Mouse (Mus musculus): ENCODE measurements around the gene Fignl2. TPM values are rescaled to one million over a fixed set of nuclear protein-coding genes. Genes with fewer than 3 reads are reported as not detected.

Fignl2 gene
- total and polyA plus RNA-seq, 3 experiments, result not detected

DNA sequence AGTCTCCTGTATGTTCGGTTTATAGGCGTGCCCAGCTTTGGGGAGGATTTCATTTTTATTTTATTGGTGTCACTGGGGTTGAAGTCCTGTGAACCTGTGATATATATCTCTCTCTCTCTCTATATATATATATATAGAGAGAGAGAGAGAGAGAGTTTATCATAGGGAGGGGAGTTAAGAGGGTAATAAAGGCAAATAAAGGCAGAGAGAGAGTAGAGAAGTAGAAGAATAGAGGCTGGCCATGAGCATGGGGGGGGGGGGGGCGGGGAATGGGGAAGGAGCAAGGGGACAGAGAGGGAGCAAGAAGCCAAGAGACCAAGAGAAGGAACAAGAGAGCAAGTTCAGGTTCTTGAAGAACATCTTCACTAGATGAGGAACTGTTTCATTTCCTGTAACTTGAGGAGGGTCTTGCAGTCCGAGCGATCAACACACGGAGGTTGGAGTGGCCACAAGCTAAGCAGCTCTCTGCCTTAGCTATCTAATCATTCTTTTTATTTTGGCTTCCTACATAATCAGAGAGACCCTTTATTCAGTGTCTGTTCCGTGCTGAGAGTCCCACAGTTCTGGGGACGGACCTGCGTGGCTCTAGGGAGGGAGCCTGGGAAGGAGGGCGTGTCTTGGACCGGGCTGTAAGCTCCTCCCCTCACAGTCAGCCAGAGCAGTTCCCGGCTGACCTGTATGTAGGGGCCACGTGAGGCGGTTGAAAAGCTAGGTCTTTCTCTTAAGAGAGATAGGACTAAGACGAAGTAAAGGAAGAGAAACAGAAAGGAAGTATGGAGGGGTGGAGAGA is 71.9 kb downstream of the Fignl2 start:
- peak overlapping the region; percentile 43 to 46; a peak in 3 of 4 replicates for H3K4me3 ChIP-seq (ENCODE audit: control insufficient read depth in 1 of 2, insufficient read depth in 1 of 2, low read depth in 2 of 2, low read length in 2 of 2)
- no peaks in the 10 kb centered on the region for H3K27me3 ChIP-seq (ENCODE audit: control insufficient read depth in 1 of 2, insufficient read depth in 2 of 2, low read length in 2 of 2)
- H3K9me3 ChIP-seq (replicated peaks; ENCODE audit: insufficient read depth, low read length), result no peaks in the 10 kb centered on the region
- H3K79me2 ChIP-seq (ENCODE audit: control insufficient read depth, insufficient read depth, low read length, poor library complexity), result no peaks in the 10 kb centered on the region
- H3K9ac ChIP-seq (ENCODE audit: control insufficient read depth, low read depth, low read length, poor library complexity, severe bottlenecking), result no peak overlapping the region
- DNase-seq (ENCODE audit: low read depth, low spot score), result peak; percentile 63
- no peak overlapping the region for H3K27ac ChIP-seq (ENCODE audit: control insufficient read depth, low read depth, low read length)
- TF ChIP-seq USF1 (IDR thresholded peaks at IDR 0.05; ENCODE audit: low read depth, low read length) (peak; percentile 68), BHLHE40 (IDR thresholded peaks at IDR 0.05; ENCODE audit: borderline replicate concordance, low read depth, low read length) (no peak), MAX (IDR thresholded peaks at IDR 0.05; ENCODE audit: low read length) (0 out of 2 replicates have a peak, but pooled peaks have one; percentile 30)
- H3K4me1 ChIP-seq (ENCODE audit: control insufficient read depth in 1 of 2, insufficient read depth in 2 of 2, low read length in 2 of 2), result peaks cover 0 to 6% of the 10 kb centered on the region in 2 experiments; a peak in 2 of 4 replicates
- H3K36me3 ChIP-seq (ENCODE audit: control insufficient read depth in 1 of 2, insufficient read depth in 2 of 2, low read length in 2 of 2), result no peaks in the 10 kb centered on the region

DNA sequence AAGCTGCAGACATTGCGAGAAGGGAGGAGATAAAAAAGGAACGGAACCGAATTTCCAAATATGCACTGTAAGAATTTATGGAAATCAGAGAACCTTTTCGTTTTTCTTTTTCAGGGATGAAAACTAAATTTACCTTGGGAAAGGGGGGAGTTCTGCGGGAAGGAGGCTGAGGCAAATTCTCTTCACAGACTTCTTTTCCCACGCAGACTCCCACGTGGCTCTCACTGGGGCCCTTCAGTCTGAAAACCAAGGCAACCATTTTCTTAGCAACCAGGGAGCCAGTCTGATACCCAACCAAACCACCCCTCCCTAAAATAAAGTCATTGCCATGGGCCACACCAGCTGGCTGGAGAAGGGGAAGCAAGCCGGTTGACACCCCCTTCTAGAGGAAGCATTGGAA is 72.7 kb downstream of the Fignl2 start:
- TF ChIP-seq MXI1 (IDR thresholded peaks at IDR 0.05; ENCODE audit: low read depth, low read length) (no peak), RCOR1 (IDR thresholded peaks at IDR 0.05; ENCODE audit: low read depth, low read length) (no peak), CHD2 (IDR thresholded peaks at IDR 0.05; ENCODE audit: low read length) (no peak)
- Histone ChIP-seq H3K4me1 (ENCODE audit: control insufficient read depth in 1 of 2, insufficient read depth in 2 of 2, low read length in 2 of 2) (peaks cover 0 to 6% of the 10 kb centered on the region in 2 experiments; a peak in 2 of 4 replicates), H3K4me3 (ENCODE audit: control insufficient read depth in 1 of 2, insufficient read depth in 1 of 2, low read depth in 2 of 2, low read length in 2 of 2) (no peak overlapping the region), H3K27ac (ENCODE audit: control insufficient read depth, low read depth, low read length) (no peak overlapping the region), H3K36me3 (ENCODE audit: control insufficient read depth in 1 of 2, insufficient read depth in 2 of 2, low read length in 2 of 2) (no peaks in the 10 kb centered on the region), H3K9me3 (replicated peaks; ENCODE audit: insufficient read depth, low read length) (no peaks in the 10 kb centered on the region), H3K27me3 (ENCODE audit: control insufficient read depth in 1 of 2, insufficient read depth in 2 of 2, low read length in 2 of 2) (no peaks in the 10 kb centered on the region), H3K79me2 (ENCODE audit: control insufficient read depth, insufficient read depth, low read length, poor library complexity) (no peaks in the 10 kb centered on the region), H3K9ac (ENCODE audit: control insufficient read depth, low read depth, low read length, poor library complexity, severe bottlenecking) (no peak overlapping the region)
- no peak for DNase-seq (ENCODE audit: low read depth, low spot score)

- Histone ChIP-seq H3K27ac (ENCODE audit: control insufficient read depth, low read depth, low read length) (no peak overlapping the region), H3K27me3 (ENCODE audit: control insufficient read depth in 1 of 2, insufficient read depth in 2 of 2, low read length in 2 of 2) (peaks cover 0 to 2% of the 10 kb centered on the region in 2 experiments; a peak in 1 of 4 replicates), H3K9ac (ENCODE audit: control insufficient read depth, low read depth, low read length, poor library complexity, severe bottlenecking) (no peak overlapping the region), H3K36me3 (ENCODE audit: control insufficient read depth in 1 of 2, insufficient read depth in 2 of 2, low read length in 2 of 2) (no peaks in the 10 kb centered on the region), H3K9me3 (replicated peaks; ENCODE audit: insufficient read depth, low read length) (no peaks in the 10 kb centered on the region), H3K79me2 (ENCODE audit: control insufficient read depth, insufficient read depth, low read length, poor library complexity) (no peaks in the 10 kb centered on the region), H3K4me1 (ENCODE audit: control insufficient read depth in 1 of 2, insufficient read depth in 2 of 2, low read length in 2 of 2) (peaks cover 0 to 6% of the 10 kb centered on the region in 2 experiments; a peak in 2 of 4 replicates), H3K4me3 (ENCODE audit: control insufficient read depth in 1 of 2, insufficient read depth in 1 of 2, low read depth in 2 of 2, low read length in 2 of 2) (no peak overlapping the region)
- TF ChIP-seq POLR2AphosphoS5 (IDR thresholded peaks at IDR 0.05; ENCODE audit: borderline replicate concordance, low read depth, low read length), result no peak
- TF ChIP-seq MAFK (IDR thresholded peaks at IDR 0.05; ENCODE audit: borderline replicate concordance, low read depth, low read length), result no peak
- no peak for TF ChIP-seq MYC (IDR thresholded peaks at IDR 0.05; ENCODE audit: low read depth, low read length)
- TF ChIP-seq MXI1 (IDR thresholded peaks at IDR 0.05; ENCODE audit: low read depth, low read length), result no peak
- TF ChIP-seq GATA1 (IDR thresholded peaks at IDR 0.05; ENCODE audit: low read depth, low read length), result no peak
- no peak for TF ChIP-seq MAX (IDR thresholded peaks at IDR 0.05; ENCODE audit: low read length)
- no peak for TF ChIP-seq MAZ (IDR thresholded peaks at IDR 0.05; ENCODE audit: low read depth, low read length)
- TF ChIP-seq TCF12 (IDR thresholded peaks at IDR 0.05; ENCODE audit: low read depth, low read length), result no peak
- TF ChIP-seq USF2 (IDR thresholded peaks at IDR 0.05; ENCODE audit: borderline replicate concordance in 1 of 2, insufficient read depth in 1 of 2, low read depth in 1 of 2, low read length in 2 of 2), result no peak
- TF ChIP-seq RCOR1 (IDR thresholded peaks at IDR 0.05; ENCODE audit: low read depth, low read length), result no peak
- no peak for TF ChIP-seq SIN3A (IDR thresholded peaks at IDR 0.05; ENCODE audit: low read length)
- no peak for TF ChIP-seq ZMIZ1 (IDR thresholded peaks at IDR 0.05; ENCODE audit: low read depth, low read length)
- TF ChIP-seq POLR2AphosphoS2 (IDR thresholded peaks at IDR 0.05; ENCODE audit: low read length), result no peak
- no peak for TF ChIP-seq SMC3 (IDR thresholded peaks at IDR 0.05; ENCODE audit: low read depth, low read length)
- no peak for TF ChIP-seq MEF2A (IDR thresholded peaks at IDR 0.05; ENCODE audit: extremely low read depth, insufficient replicate concordance, low read depth, low read length, poor library complexity, severe bottlenecking)
- TF ChIP-seq ZNF384 (IDR thresholded peaks at IDR 0.05; ENCODE audit: low read depth, low read length), result no peak
- no peak for TF ChIP-seq TBP (IDR thresholded peaks at IDR 0.05; ENCODE audit: low read depth, low read length)
- no peak for TF ChIP-seq ZKSCAN1 (IDR thresholded peaks at IDR 0.05; ENCODE audit: low read depth, low read length)
- DNase-seq (ENCODE audit: low read depth, low spot score), result no peak
Measured at GRCm38 (mm10) chr15:101004538-101004937, 73.8 kb downstream of the Fignl2 start.

Data from MEL (cell line).